Mouse (Mus musculus) fibroblast of lung, adult 2 months (primary cell): ENCODE measurements around the gene Hmbs.
"Not testable (repeated sequence)": the region's sequence is repeated elsewhere in the genome, so short reads cannot be mapped to it uniquely, and the experiment has no call there.

Experiments used
- DNase-seq: peaks from one replicate; pipeline ENCODE4 v3.0.0-alpha.2; 2011; ENCODE audit warnings: low read depth

The Hmbs gene

GRCm38 (mm10) chr9:44325032-44325767 lies 18.8 kb downstream of the Hmbs start:
- not testable (repeated sequence) for DNase-seq

GRCm38 (mm10) chr9:44324147-44324546 lies 19.9 kb downstream of the Hmbs start:
- no peak for DNase-seq

GRCm38 (mm10) chr9:44323656-44324055 lies 20.4 kb downstream of the Hmbs start:
- not testable (repeated sequence) for DNase-seq

GRCm38 (mm10) chr9:44320799-44321133 lies 23.3 kb downstream of the Hmbs start:
- DNase-seq: no peak

- DNase-seq: peak; percentile 94
Observed at GRCm38 (mm10) chr9:44319887-44320798, 23.9 kb downstream of the Hmbs start, which contains the start of gene C2cd2l. Gene C2cd2l (minus strand): TSS chr9:44320285.

- no peak for DNase-seq
Observed at GRCm38 (mm10) chr9:44319105-44319886, 24.7 kb downstream of the Hmbs start.

- DNase-seq: no peak
Observed at GRCm38 (mm10) chr9:44318826-44319095, 25.3 kb downstream of the Hmbs start.

GRCm38 (mm10) chr9:44318076-44318825 lies 25.8 kb downstream of the Hmbs start:
- no peak for DNase-seq

GRCm38 (mm10) chr9:44317452-44317851 lies 26.6 kb downstream of the Hmbs start:
- no peak for DNase-seq

- no peak for DNase-seq
Observed at GRCm38 (mm10) chr9:44314910-44315309, 29.1 kb downstream of the Hmbs start.

- no peak for DNase-seq
Observed at GRCm38 (mm10) chr9:44314257-44314547, 29.8 kb downstream of the Hmbs start.

- no peak for DNase-seq
Observed at GRCm38 (mm10) chr9:44313476-44314256, 30.4 kb downstream of the Hmbs start.

- no peak for DNase-seq
Observed at GRCm38 (mm10) chr9:44311136-44312134, 32.6 kb downstream of the Hmbs start.

GRCm38 (mm10) chr9:44310750-44311135 lies 33.3 kb downstream of the Hmbs start:
- no peak for DNase-seq

- DNase-seq: no peak
Observed at GRCm38 (mm10) chr9:44309756-44310155, 34.3 kb downstream of the Hmbs start.

GRCm38 (mm10) chr9:44307248-44307647 lies 36.8 kb downstream of the Hmbs start:
- no peak for DNase-seq

- no peak for DNase-seq
Observed at GRCm38 (mm10) chr9:44306532-44306931, 37.5 kb downstream of the Hmbs start.

GRCm38 (mm10) chr9:44305466-44306079 lies 38.5 kb downstream of the Hmbs start, which contains the start of gene Hinfp:
Gene Hinfp (minus strand): TSS chr9:44305671.
- peak; percentile 99 for DNase-seq

- not testable (repeated sequence) for DNase-seq
Observed at GRCm38 (mm10) chr9:44300001-44300400, 44.0 kb downstream of the Hmbs start.
